Mouse (Mus musculus) lung, postnatal 0 days (tissue): Measurements from ENCODE around the gene Lasp1.

Source experiments
- CTCF ChIP-seq: IDR thresholded peaks from 2 replicates; pipeline ENCODE4 v1.5.1; 2016; ENCODE audit warnings: antibody characterized with exemption, mild to moderate bottlenecking
- EP300 ChIP-seq: IDR thresholded peaks from 2 replicates; pipeline ENCODE4 v1.6.1; 2016; ENCODE audit warnings: antibody characterized with exemption, mild to moderate bottlenecking, control low read depth

- TF ChIP-seq CTCF (no peak), EP300 (no peak)
Measured at GRCm38 (mm10) chr11:97806613-97806964, 7.8 kb downstream of the Lasp1 start.
